Mouse (Mus musculus): ENCODE measurements at regions not wholly inside any gene's neighbourhood (a gene's known extent, or its start where the extent isn't known, plus 50 kb on each side); places are given as distances from the start of the nearest gene placed in this dataset.

DNA sequence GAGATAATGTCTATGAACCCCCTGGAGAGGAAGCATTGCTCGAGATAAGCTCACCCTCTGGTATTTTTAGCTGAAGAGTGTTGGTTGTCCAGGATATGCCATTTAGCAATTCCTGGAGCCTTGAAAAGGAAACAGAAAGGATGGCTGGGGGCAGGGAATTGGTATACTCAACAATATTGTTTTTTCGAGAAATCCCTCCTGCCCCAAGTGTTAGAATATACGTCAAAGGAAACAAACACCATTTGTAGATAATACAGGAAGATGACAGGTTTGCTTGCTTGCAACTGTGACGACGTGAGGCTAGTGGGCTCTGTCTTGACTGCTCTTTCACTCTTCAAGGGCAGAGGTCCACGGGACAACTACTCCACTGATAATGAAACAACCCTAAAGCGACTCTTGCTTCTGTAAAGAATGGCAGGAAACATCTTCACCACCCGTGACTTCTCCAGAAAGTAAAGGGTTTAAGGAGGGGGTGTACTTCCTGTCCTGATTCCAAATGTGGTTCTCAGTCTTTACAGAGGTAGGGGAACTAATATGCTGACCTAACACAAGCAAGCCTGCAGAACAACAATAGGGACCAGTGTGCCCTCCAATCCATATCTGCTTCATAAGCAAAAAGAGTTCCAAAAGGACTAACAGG lies 270.3 kb downstream of the Ets1 start:
- DNase-seq (ENCODE audit: low spot score): no peak

DNA sequence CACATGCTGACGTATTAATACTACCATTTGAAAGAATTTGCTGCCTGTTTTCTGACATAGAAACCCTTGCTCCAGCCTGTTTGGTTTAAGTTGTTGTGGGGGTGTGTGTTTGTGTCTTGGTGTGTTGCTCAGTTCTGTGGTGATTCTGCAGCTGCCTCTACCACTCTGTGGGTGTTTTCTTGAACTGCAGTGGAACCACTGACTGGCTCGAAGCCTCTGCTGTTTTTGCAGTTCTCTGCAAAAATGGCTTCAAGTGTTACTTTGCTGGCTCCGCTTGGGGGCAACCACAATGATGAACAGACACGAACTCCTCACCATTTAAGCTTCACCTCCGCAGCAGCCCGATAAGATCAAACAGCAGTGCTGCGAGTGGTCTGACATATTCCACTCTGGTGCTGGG lies 274.6 kb downstream of the Ets1 start:
- DNase-seq (ENCODE audit: low spot score): no peak

DNA sequence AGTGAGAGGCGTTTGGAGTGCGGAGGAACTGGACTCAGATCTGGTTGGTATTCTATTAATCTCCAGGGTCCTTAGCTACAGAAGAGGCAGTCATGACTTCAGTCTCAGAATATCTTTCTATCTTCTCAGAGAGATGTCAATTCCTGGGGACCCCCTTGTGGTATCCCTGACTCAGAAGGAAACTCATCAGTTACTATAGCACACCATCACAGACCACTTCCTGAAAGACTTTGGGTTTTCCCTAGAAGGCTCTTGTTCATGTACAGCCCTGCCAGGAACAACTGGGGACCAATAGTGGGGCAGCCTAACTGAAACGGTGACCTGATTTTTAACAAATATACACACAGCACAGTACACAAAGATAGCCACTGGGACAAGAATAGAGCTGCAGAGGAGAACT lies 279.6 kb downstream of the Ets1 start:
- DNase-seq (ENCODE audit: low spot score): no peak

DNA sequence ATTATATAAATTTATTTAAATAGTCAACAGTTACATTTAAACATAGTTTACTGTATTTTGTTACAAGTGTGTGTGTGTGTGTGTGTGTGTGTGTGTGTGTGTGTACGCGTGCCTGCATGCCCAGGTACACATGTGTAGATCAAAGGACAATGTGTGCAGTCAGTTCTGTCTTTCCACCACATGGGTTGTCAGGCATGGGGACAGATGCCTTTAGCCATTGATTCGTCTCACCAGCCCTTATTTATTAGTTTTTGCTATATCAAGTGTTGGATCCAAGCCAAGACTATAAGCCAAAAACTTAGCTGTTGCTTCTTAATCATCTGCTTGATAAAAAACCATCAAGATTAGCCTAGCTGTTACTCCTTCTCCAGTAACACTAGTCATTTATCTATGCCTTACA lies 280.7 kb downstream of the Ets1 start:
- no peak for DNase-seq (ENCODE audit: low spot score)

DNA sequence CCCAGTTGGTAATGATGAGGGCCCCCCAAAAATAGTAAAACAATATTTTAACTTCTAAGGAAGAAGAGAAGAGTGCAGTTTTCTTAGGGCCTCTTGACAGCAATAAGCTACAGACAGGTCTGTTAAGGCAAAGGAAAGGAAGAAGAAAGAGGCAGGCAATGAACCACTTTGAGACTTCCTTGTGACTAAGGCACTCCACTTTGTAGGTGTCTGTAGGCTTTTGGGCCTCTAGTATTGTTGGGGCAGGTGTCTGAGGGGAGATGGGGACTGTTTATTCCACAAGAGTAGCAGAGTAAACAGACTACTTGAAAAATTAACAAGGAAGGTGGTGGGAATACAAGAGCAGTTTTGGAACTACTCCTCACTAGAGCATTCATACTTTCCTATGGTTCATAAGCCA lies 287.9 kb downstream of the Ets1 start:
- DNase-seq (ENCODE audit: low spot score): no peak

DNA sequence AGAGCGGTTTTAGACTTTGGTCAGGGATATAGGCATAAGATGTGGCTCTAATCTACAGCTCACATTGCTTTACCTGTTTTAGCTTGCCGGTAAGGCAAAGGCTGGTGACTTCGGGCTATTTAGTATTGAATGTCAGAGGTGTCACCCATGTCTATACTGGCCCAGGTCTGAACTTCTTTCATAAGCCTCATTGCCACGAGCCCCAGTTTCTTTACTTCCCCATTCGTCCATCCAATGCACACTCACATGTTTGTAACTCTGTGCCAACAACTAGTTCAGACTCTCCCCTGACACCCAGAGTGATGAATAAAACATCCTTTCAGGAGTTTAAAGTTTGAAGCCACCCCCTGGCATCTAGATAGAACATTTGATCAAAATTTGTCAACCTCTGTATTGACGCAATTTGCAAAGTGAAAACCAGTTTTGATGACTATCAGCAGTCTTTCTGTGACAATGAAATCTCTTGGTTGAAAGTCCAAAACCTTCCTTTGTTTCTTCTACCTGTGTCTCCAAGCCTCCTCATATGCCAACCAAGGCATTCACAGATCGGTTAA lies 288.4 kb downstream of the Ets1 start:
- no peak for DNase-seq (ENCODE audit: low spot score)

DNA sequence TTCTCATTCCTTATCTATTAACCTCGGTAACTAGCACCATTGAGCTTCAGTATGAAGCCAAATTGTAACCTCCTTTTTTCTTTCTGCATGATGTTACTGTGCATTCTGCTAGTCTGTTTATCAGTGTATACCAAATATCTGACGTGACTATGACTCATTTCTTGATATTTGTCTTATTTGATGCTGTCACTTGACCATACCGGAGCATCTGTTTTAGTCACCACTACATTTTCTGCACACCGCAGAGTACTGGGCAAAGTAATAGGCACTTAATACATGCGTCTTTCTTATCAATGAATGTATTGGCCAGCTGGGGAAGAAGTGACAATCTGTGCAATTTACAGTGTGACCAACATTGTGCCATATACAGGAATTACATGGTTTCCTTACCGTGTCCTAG lies 289.0 kb downstream of the Ets1 start:
- no peak for DNase-seq (ENCODE audit: low spot score)

DNA sequence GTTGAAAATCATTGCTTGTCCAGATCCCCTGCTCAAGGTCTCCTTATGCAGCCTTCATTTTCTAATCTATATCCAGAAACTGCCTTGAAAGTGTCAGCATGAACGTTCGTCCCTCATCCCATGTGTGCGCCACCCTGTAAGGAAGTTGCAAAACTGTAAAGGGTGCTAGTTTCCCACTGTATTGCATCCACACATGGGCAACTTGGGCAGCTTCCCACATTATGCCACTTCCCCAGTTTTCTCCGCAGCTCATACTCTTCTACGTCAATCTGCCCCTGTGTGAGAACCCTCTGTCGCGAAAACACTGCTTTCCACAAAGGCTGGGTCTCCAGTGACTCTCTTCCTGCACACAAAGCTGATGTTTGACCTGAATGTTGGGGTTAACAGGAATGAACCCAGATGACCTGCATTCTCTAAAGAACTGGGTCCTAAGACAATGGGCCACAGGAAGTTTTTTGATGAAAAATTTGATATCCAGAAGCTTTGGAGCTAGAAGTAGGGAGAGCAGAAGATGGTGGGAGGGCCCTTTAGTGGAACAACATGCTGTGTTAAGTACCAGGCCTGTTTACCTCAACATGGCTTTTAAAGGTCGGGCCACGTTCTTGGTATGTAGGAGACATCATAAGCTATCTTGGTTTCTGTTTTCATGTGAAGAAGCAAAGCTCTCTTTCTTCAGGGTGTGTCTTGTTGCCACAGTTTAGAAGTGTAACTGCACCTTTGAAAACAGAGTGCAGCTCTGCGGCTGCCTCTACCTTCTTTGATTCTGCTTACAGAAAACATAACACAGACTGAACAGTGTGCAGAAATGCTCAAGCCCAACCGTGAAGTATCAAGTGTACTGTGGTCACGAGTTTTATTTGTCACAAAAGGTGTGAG lies 289.9 kb downstream of the Ets1 start:
- no peak for DNase-seq (ENCODE audit: low spot score)

DNA sequence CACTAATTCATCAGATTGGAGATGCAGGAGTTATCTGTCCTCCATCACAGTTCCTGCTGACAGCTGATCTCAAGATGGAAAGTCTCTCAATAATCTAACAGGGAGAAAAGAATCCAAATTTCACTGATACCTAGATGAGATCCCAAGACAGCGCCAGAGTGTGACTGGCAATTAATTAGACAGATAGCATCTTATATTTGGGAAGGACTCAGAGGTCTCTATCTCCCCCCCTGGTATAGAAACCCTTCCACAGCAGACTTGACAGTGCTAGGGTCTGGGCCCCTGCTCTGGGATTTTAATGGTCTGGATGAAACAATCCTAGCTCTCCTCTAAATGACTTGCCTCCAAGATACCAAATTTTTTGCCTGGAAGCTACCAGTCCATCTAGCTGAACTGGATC lies 291.6 kb downstream of the Ets1 start:
- DNase-seq (ENCODE audit: low spot score): no peak

DNA sequence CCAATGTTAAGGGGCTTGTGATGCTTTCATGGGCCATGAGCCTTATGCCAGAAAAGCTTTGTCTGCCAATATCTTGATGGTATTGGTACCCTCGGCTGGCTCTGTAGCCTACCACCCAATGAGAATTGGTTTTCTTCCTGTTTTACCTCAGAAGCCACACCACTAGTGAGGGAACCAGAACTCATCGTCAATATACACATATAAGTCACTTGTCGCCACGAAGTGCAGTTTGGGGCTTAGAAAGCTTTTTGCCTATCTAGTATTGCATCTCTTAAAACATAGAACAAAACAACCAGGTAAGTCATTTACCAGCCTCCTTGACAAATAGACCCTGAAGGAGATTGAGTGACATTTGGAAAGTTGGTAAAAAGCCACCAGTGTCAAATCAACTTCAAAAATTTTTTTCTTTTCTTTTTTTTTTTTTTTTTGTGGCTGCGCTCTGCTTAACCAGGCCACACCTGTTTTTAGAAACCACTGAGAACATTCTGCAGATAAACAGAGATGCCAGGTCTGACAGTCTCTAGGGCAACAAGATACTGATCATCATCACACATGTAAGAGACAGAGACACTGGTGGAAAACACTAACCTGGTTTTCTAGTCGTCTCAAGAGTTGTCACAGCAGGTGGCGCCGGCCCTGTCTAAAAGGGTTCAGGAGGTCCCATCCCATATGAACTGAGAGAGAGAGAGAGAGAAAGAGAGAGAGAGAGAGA lies 292.4 kb downstream of the Ets1 start:
- DNase-seq (ENCODE audit: low spot score): no peak

DNA sequence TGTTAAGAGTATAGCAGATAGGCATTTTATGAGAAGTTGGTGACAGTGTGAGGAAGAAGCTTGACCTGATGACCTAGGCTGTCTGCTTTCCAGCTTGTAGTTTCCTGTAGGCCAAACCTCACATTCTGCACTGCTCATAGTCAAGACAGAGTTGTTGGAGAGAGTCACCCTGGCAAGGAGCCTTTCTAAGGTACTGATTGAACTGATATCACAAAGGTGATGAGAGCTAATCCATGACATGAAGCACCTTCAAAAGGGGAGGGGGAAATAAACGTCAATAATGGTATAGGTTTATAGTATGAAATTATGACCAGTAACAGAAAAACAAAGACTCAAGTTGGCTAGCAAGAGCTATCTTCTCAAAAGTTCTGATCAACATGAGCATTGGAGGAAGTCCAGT lies 293.3 kb downstream of the Ets1 start:
- DNase-seq (ENCODE audit: low spot score): no peak

DNA sequence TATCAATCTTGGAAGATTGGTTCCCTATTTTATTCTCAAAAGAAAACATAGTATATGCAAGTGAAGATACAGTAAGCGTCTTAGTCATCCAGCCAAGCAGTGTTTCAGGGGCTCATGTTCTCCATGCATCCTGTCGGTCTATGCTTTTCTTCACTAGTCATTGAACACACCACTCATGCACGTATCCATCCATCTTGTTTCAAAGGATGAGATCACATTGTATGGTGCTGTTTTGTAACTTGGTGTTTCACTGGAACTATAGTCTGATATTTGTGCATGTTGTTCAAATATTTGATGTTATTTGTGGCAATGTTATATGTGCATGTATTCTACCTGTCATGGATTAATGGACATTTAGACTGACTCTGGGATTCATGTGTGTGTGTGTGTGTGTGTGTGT lies 293.8 kb downstream of the Ets1 start:
- no peak for DNase-seq (ENCODE audit: low spot score)

DNA sequence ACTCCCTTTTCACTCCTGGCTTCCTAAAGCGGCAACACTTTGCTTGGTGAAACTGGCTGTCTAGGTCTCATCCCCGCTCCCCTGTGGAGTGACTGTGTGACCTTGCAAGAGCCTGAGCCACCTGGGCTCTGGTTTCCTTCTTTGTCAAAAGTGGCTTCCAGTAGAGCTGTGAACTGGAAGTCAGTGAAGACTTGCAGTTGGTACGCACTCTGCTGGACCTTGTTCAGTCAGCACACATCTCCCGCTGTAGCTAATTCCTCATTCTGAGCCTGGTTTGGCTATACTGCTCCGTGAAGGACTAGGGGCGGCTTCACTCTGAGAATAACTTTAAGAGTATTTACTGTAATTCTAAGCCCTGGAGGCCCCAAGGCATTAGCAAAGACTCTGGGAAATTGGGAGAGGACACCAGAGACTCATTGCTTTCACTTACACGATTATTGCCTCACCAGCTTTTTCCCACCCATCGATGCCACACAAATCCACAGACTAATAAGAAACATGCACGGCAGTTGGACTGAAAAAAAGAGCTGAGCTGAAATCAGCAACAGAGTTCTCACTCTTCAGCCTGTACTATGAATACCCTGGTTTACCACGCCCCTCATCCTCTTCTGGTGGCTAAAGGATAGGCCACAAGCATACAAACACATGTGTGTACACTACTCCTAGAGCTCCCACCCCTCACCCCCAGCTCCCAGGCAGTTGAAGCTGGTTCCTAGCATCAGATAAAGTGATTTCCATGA lies 295.4 kb downstream of the Ets1 start:
- no peak for DNase-seq (ENCODE audit: low spot score)

DNA sequence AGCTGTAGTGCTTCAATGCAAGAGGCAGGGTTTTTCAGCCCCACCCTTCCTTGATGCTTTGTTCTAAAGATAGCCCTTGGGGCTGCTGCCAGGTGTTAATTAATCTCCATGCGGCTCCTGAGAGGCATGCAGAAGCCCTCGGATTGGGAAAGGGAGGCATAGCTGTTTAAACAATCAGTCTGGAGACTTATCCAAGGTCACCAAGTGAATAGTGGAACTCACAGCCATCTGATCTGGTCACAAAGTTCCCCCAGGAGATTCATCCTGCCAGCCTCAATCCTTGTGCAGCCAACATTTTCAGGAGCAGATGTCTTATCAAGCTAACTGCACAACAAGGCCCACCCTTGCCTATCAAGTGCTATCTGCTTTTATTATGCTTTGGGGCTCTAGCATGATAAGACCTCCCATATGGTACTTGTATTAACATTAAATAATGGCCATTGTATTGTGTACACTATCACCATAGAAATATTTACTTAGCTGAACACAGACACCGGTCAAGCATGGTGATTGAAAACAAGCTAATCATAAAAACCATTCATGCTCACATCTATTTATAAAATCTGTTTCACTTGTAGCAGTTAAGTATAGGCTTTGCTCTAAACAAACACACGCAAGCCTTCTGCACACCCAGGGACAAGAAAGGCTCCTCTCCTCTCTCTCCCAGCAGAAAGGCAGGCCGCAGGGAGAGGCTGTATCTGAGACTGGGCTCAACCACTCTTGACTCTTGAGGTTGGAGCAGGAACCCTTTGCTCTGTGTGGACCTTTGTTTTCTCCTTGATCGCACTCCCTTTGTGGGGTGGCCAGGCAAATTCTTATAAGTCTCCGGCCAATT lies 297.4 kb downstream of the Ets1 start:
- no peak for DNase-seq (ENCODE audit: low spot score)

DNA sequence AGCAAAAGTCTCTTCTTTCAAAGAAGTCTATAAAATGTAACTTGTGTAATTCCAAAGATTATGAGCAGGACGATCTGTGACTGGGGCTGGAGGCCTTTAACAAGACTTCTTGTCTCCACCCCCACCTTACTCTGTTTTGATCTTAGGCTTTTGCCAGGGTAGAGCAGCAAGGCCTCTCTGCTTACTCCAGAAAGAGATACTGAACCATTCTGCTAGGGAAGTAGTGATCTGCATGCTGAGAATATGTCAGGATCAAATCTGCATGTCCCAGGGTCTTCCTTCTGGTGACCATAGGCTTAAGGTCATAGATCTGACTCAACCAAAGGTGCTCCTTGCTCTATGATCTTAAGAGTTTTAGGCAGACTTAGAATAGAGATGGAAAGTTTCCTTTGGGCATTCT lies 298.4 kb downstream of the Ets1 start:
- no peak for DNase-seq (ENCODE audit: low spot score)

DNA sequence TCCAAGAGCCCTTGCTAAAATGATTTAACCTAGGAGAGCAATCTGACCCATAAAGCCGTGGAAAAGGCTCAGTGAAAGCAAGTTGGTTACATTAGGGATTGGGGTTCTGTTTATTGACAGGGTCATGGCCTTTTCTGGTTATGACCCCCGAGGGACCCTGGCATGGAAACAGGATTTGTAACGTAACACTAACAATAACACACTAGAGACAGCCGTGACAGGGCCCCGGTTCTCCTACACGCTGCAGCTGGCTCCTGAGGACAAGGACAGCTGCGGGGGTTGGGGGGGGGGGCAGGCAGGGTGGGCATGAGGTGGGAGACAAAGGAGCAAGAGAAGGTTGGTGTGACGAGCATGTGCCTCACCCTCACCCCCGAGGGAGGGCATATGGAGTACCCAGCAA lies 300.4 kb downstream of the Ets1 start:
- no peak for DNase-seq (ENCODE audit: low spot score)

DNA sequence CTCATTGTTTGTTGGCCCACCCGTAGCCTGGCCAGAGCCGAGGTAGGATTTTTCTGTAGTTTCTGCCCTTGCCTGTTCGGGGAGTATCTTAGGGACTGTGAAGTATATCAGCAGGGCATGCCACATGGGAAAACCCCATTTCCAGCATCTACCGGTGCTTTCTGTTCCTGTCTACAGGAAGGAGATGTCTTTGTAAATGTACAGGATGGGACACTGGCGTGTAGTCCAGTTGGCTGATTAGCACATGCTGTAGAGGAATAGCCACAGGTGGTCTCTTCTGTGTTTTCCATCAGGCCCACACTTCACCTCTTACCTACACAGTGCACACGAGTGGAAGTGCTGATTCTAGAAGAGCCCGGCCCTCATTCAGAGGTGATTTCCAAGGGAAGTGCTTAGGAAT lies 301.4 kb downstream of the Ets1 start:
- DNase-seq (ENCODE audit: low spot score): no peak

DNA sequence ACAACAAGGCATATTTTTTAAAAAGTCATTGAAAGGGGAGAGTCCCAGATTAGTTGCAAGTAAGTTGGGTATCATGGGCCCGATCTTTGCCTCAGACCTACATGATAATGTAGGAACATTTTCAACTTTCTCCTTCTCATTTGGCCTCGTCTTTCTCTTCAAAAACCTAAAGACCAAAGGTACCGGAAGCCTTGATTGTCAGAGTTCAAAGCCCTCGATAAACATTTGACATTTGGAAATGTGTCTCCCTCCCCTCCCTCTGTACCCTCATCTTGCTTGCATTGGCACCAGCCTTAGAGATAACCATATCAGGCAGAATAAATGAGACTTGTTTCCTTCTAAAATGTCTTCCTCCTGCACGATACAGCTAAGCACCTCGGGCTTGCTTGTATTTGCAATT lies 302.8 kb downstream of the Ets1 start:
- no peak for DNase-seq (ENCODE audit: low spot score)

DNA sequence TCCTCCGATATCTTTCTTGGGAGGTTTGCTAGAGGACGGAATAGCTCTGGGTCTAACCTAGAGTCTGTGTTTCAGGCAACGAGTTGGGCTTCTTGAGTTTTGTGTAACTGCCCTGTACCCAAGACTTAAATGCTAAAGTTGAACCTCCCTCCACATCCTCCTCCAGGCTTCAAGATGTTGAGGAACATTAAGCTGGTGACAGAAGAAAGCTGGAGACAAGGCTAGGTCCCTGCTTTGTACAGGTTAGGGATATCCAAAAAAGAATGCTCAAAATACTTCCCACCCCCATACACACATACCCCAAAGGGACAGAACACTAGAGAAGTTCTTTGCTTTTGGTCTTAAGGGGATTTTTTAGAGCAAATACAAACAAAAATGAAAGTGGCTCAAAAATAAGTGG lies 303.6 kb downstream of the Ets1 start:
- no peak for DNase-seq (ENCODE audit: low spot score)

DNA sequence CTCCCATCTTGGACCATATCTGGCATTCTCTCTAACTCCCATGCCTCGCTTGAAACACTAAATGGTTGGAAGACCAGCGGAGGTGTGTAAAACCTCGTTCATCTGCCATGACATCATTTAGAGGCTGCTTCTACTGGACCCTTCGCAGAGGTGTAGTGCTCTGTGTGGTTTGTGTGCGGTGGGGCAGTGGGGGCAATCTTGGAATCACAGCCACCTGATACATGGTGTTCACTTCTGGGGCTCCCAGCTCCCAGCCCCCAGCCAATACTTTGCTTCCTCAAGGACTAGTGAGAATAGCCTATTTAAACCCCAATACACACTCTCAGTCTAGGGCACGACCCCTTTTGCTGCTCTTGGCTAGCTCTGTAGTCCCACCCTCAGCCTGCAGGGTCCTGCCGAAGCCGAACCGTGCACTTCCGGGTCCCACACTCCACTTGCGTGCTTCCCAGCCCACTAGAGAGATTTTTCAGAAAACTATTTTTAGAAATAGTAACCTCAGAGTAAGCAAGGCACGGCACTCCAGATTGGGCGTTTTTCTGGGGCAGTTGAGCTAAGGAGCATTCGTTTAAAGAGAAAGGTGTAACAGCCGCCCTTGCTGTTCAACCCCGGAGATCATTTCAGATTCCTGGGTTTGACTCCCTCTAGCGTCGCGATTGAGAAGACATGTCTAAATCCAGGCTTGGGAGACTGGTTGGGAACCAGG lies 304.2 kb downstream of the Ets1 start:
- peak; percentile 82 for DNase-seq (ENCODE audit: low spot score)
